Mouse (Mus musculus) G1E (cell line): ENCODE measurements around the gene Galnt15. TPM values are rescaled to one million over a fixed set of nuclear protein-coding genes. Genes with fewer than 3 reads are reported as not detected.

Experiments used
- ATAC-seq: 2 replicates; pipeline ENCODE4 v1.8.0; 2016; ENCODE audit warnings: mild to moderate bottlenecking; ENCODE audit not compliant: insufficient number of reproducible peaks, poor library complexity, low FRiP score, severe bottlenecking; ENCODE audit errors: extremely low read depth
- DNase-seq: peaks from one replicate; pipeline ENCODE4 v3.0.0; 2012; ENCODE audit warnings: low spot score
- H3K27me3 ChIP-seq: 2 replicates; pipeline ENCODE4 v1.6.1; 2012; ENCODE audit warnings: mild to moderate bottlenecking, low read length, inconsistent platforms; ENCODE audit not compliant: insufficient read depth
- H3K36me3 ChIP-seq: replicated peaks from 2 replicates; pipeline ENCODE3; 2012; ENCODE audit warnings: mild to moderate bottlenecking, inconsistent platforms
- H3K4me1 ChIP-seq: 2 replicates; pipeline ENCODE4 v1.6.1; 2012; ENCODE audit warnings: low read depth, low read length, inconsistent platforms, mixed read lengths; ENCODE audit not compliant: insufficient read depth
- H3K4me3 ChIP-seq: 2 replicates; pipeline ENCODE4 v1.5.1; 2012; ENCODE audit warnings: low read depth, mild to moderate bottlenecking, inconsistent platforms, low read length, moderate library complexity, mixed read lengths
- H3K9me3 ChIP-seq: replicated peaks from 2 replicates; pipeline ENCODE4 v1.6.1; 2012; ENCODE audit warnings: inconsistent platforms
- CTCF ChIP-seq: IDR thresholded peaks from 2 replicates; pipeline ENCODE4 v1.5.1; 2012; ENCODE audit warnings: low read depth, low read length, inconsistent platforms, mixed read lengths
- GATA1 ChIP-seq: IDR thresholded peaks from 2 replicates; pipeline ENCODE4 v1.6.1; 2012; ENCODE audit warnings: borderline replicate concordance, low read length, inconsistent platforms, mixed read lengths
- GATA2 ChIP-seq: IDR thresholded peaks from 2 replicates; pipeline ENCODE4 v1.6.1; 2012; ENCODE audit warnings: low read depth, low read length, inconsistent platforms, borderline replicate concordance
- POLR2AphosphoS5 ChIP-seq: IDR thresholded peaks from 2 replicates; pipeline ENCODE4 v1.6.1; 2012; ENCODE audit warnings: low read depth, low read length, inconsistent platforms; ENCODE audit not compliant: insufficient replicate concordance
- TAL1 ChIP-seq: conservative IDR thresholded peaks from 2 replicates; pipeline ENCODE4 v1.6.1; 2012; ENCODE audit warnings: low read depth, low read length, inconsistent platforms, mixed read lengths
- polyA plus RNA-seq: library from polyadenylated mRNA; stranded (reverse); fragments of >175 nt; gene quantifications from 2 replicates; pipeline ENCODE4 v1.2.3, GENCODE M21; 2012
- total RNA-seq, 2 experiments: library from RNA; stranded (forward) in 1 of 2; stranded (reverse) in 1 of 2; fragments of 200-1000 nt in 1 of 2; fragments of >200 nt in 1 of 2; fragmentation: Nextera tagmentation in 1 of 2; gene quantifications; 2 replicates each; pipeline ENCODE4 v1.2.3; 2014 to 2017

The Galnt15 gene
- total and polyA plus RNA-seq, 3 experiments: 0.05 TPM; not detected in 2

DNA sequence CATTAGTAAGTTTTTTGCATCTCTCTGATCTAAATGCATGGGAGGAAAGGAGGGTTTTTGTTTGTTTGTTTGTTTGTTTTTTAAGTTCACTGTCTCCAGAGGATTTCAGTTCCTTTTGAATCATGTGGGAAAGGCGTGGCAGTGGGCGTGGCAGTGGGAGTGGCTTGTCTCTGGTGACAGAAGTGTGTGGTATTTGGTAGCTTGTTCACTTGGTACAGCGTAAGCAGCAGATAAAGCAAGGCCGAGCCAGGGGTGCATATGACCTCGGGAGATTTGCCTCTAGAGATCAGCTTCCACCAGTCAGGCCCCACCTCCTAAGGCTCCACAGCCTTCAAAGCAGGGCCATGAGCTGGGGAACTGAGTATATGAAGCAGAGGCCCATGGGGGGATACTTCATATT is 25.1 kb downstream of the Galnt15 start:
- DNase-seq (no peak), ATAC-seq (no peak)
- Histone ChIP-seq H3K27me3 (peaks cover 28% of the 10 kb centered on the region), H3K4me1 (no peaks in the 10 kb centered on the region; the same call in 1 of the 2 replicates), H3K4me3 (no peak overlapping the region), H3K9me3 (no peaks in the 10 kb centered on the region), H3K36me3 (no peaks in the 10 kb centered on the region)
- TF ChIP-seq POLR2AphosphoS5 (no peak), GATA1 (no peak), CTCF (no peak), TAL1 (no peak), GATA2 (no peak)

GRCm38 (mm10) chr14:32054788-32055187 is 26.0 kb downstream of the Galnt15 start:
- peaks cover 25% of the 10 kb centered on the region for H3K27me3 ChIP-seq
- no peak overlapping the region for H3K4me3 ChIP-seq
- no peaks in the 10 kb centered on the region for H3K36me3 ChIP-seq
- TF ChIP-seq POLR2AphosphoS5 (no peak), TAL1 (no peak), CTCF (no peak), GATA2 (no peak), GATA1 (no peak)
- no peaks in the 10 kb centered on the region; the same call in 1 of the 2 replicates for H3K4me1 ChIP-seq
- no peaks in the 10 kb centered on the region for H3K9me3 ChIP-seq
- ATAC-seq (no peak), DNase-seq (no peak)

DNA sequence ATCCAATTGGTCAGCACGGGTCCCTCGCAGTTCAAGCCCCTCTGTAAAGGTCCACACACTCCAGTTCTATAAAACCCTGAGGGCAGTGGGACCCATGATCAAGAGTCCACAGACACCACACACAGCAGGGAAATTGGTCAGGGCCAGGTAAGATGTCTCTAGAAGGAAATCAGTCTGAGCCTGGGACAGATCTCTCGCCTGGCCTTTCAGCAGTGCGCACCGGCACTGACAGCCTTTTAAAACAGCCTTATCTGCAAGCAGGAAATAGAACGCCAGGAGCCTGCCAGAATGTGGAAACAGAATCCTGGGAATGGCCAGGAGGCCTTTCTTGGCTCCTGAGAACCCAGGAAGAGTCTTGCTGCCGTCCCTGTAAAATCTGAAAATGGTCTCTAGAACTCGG is 27.0 kb downstream of the Galnt15 start:
- no peak for DNase-seq
- Histone ChIP-seq H3K36me3 (no peaks in the 10 kb centered on the region), H3K4me3 (no peak overlapping the region), H3K9me3 (no peaks in the 10 kb centered on the region), H3K4me1 (no peaks in the 10 kb centered on the region; the same call in 1 of the 2 replicates), H3K27me3 (peaks cover 18% of the 10 kb centered on the region)
- TF ChIP-seq CTCF (no peak), TAL1 (no peak), GATA2 (no peak), GATA1 (no peak), POLR2AphosphoS5 (no peak)
- ATAC-seq: no peak

DNA sequence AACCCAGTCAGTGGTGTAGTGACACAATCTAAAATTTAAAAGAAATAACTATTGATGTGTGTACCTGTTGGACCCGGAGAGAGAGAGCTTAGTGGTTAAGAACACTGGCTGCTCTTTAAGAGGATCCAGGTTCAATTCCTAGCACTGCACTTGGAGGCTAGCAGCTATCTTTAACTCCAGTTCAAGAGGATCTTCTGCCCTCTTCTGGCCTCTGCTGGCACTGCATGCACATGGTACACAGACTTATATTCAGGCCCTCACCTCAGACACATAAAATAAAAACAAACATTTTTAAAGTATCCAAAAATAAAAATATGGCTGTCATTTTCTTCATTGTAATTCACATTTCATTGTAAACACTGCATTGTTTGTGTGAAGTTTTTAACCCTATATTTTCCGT is 27.9 kb downstream of the Galnt15 start:
- DNase-seq (no peak), ATAC-seq (no peak)
- no peaks in the 10 kb centered on the region for H3K36me3 ChIP-seq
- no peak overlapping the region for H3K4me3 ChIP-seq
- no peaks in the 10 kb centered on the region for H3K9me3 ChIP-seq
- TF ChIP-seq POLR2AphosphoS5: no peak
- no peaks in the 10 kb centered on the region; the same call in 1 of the 2 replicates for H3K4me1 ChIP-seq
- peaks cover 23% of the 10 kb centered on the region for H3K27me3 ChIP-seq

DNA sequence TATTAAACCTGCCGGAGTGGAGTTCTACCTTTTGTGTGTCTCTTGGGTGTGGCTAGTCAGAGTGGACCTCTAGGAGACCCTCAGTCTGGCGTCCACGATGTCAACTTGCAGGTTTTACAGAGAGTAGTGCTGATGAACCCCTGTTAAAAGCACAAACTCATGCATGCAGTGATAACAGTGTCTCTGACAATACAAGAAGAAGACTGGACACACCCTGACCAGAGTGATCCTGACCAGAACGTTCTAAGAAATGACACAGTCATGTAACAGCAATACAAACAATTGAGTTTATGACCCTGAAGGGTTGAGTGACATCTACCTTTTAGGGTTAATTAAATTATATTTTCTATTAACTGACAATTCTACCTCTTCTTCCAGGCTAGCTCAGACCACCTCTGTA is 28.9 kb downstream of the Galnt15 start:
- TF ChIP-seq GATA1 (no peak), CTCF (no peak), GATA2 (no peak), POLR2AphosphoS5 (no peak), TAL1 (no peak)
- H3K27me3 ChIP-seq: peaks cover 16% of the 10 kb centered on the region
- DNase-seq (no peak), ATAC-seq (no peak)
- H3K9me3 ChIP-seq: no peaks in the 10 kb centered on the region
- no peaks in the 10 kb centered on the region; the same call in 1 of the 2 replicates for H3K4me1 ChIP-seq
- no peaks in the 10 kb centered on the region for H3K36me3 ChIP-seq
- H3K4me3 ChIP-seq: no peak overlapping the region

DNA sequence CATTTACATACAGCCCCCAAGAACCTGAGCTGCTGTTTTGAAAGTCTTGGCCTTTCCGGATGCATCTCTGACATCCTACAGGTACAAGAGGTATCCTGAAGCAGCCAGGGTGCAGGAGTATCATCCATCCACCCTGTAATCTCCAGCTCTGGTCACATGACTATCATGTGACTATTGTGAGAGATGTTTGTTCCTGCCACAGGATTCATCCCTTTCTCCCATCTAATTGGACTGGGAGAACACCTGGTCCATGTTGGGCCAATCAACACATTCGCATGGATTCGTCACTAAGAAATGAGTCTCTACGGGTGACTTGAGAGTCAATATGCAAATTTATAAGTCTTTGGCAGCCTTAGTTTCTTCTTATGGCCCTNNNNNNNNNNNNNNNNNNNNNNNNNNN is 32.6 kb downstream of the Galnt15 start:
- no peak overlapping the region for H3K4me3 ChIP-seq
- peaks cover 5% of the 10 kb centered on the region for H3K4me1 ChIP-seq
- peaks cover 27% of the 10 kb centered on the region for H3K27me3 ChIP-seq
- TF ChIP-seq POLR2AphosphoS5: no peak
- TF ChIP-seq GATA1: no peak
- no peak for TF ChIP-seq GATA2
- no peak for TF ChIP-seq CTCF
- TF ChIP-seq TAL1: no peak
- ATAC-seq (no peak), DNase-seq (no peak)
- H3K9me3 ChIP-seq: no peaks in the 10 kb centered on the region
- no peaks in the 10 kb centered on the region for H3K36me3 ChIP-seq

GRCm38 (mm10) chr14:32072807-32073206 is 44.0 kb downstream of the Galnt15 start:
- DNase-seq: no peak
- no peaks in the 10 kb centered on the region for H3K36me3 ChIP-seq
- peaks cover 12% of the 10 kb centered on the region for H3K4me1 ChIP-seq
- no peak for ATAC-seq
- peaks cover 19% of the 10 kb centered on the region for H3K27me3 ChIP-seq
- no peak overlapping the region for H3K4me3 ChIP-seq
- no peak for TF ChIP-seq GATA2
- no peak for TF ChIP-seq GATA1
- TF ChIP-seq POLR2AphosphoS5: no peak
- TF ChIP-seq CTCF: no peak
- no peak for TF ChIP-seq TAL1
- H3K9me3 ChIP-seq: no peaks in the 10 kb centered on the region
